Mouse (Mus musculus) kidney, postnatal 0 days (tissue): ENCODE data around the gene Acd. TPM values are rescaled to one million over a fixed set of nuclear protein-coding genes. Genes with fewer than 3 reads are reported as not detected.

Experiments used
- ATAC-seq: fragments of 200-750 bp; cut with Nextera tagmentation; replicated peaks from 2 replicates; pipeline ENCODE4 v1.8.0; 2017; ENCODE audit warnings: low read depth, moderate number of reproducible peaks, moderate TSS enrichment, moderate library complexity; ENCODE audit not compliant: low FRiP score
- DNase-seq: peaks from one replicate; pipeline ENCODE4 v3.0.0-alpha.2; 2016; ENCODE audit warnings: low spot score
- H3K27ac ChIP-seq: fragments of 300-500 bp; sonication (generic); 2 replicates; pipeline ENCODE4 v1.5.1; 2014; ENCODE audit warnings: mild to moderate bottlenecking
- H3K27me3 ChIP-seq: fragments of 300-500 bp; sonication (generic); 2 replicates; pipeline ENCODE4 v1.6.1; 2014; ENCODE audit warnings: low read length, mixed read lengths; ENCODE audit not compliant: insufficient read depth
- H3K36me3 ChIP-seq: fragments of 300-500 bp; sonication (generic); 2 replicates; pipeline ENCODE4 v1.6.1; 2014; ENCODE audit warnings: low read length, mixed read lengths; ENCODE audit not compliant: insufficient read depth
- H3K4me1 ChIP-seq: fragments of 300-500 bp; sonication (generic); replicated peaks from 2 replicates; pipeline ENCODE4 v1.6.1; 2014; ENCODE audit warnings: antibody characterized with exemption, low read length, mixed read lengths; ENCODE audit not compliant: insufficient read depth
- H3K4me2 ChIP-seq: fragments of 300-500 bp; sonication (generic); 2 replicates; pipeline ENCODE4 v1.6.1; 2014; ENCODE audit warnings: mild to moderate bottlenecking, low read length, moderate library complexity, mixed read lengths
- H3K4me3 ChIP-seq: fragments of 300-500 bp; sonication (generic); replicated peaks from 2 replicates; pipeline ENCODE4 v1.5.1; 2014; ENCODE audit warnings: low read depth, low read length
- H3K9ac ChIP-seq: fragments of 300-500 bp; sonication (generic); 2 replicates; pipeline ENCODE4 v1.6.1; 2014; ENCODE audit warnings: low read depth, low read length
- H3K9me3 ChIP-seq: fragments of 300-500 bp; sonication (generic); replicated peaks from 2 replicates; pipeline ENCODE4 v1.6.1; 2016; ENCODE audit warnings: low read length, inconsistent platforms, mixed read lengths
- CTCF ChIP-seq: IDR thresholded peaks from 2 replicates; pipeline ENCODE4 v1.5.1; 2016; ENCODE audit warnings: antibody characterized with exemption, low read depth, mild to moderate bottlenecking, moderate library complexity
- WGBS: fragments of 180-500 bp; shearing (Covaris S2); extraction: QIAGEN DNeasy Blood & Tissue Kit; methylation state at CpG from one replicate; pipeline ENCODE4 v1.1.7; 2014; 5-methylcytosine and 5-hydroxymethylcytosine counted together
- polyA plus RNA-seq: library from polyadenylated mRNA; unstranded; fragments of >200 nt; fragmentation: Nextera tagmentation; extraction: Ambion mirVana; gene quantifications from 2 replicates; pipeline ENCODE4 v1.2.1, GENCODE M21; 2015

Gene Acd
- 51.2 and 53.4 TPM in 2 replicates for polyA plus RNA-seq

GRCm38 (mm10) chr8:105700966-105701824 lies at the start of gene Acd, which contains the start of gene Pard6a:
Gene Acd, minus strand, starts transcription at chr8:105701102.
Gene Pard6a, plus strand, starts transcription at chr8:105701148.
- peak; percentile 23; the same call in 1 of the 2 replicates for TF ChIP-seq CTCF
- H3K9ac ChIP-seq: peak within 1 kb of the TSS; percentile 50
- H3K27me3 ChIP-seq: no peaks in the 10 kb centered on the region
- under 1% methylated on average over 57 of the region's 60 CpGs for WGBS
- H3K4me2 ChIP-seq: peak within 1 kb of the TSS; percentile 92
- peak within 1 kb of the TSS; percentile 86 for H3K27ac ChIP-seq
- H3K4me1 ChIP-seq: peaks cover 12% of the 10 kb centered on the region; the same call in 1 of the 2 replicates
- H3K9me3 ChIP-seq: no peaks in the 10 kb centered on the region
- ATAC-seq: peak; percentile 68
- peaks cover 6% of the 10 kb centered on the region; the same call in 1 of the 2 replicates for H3K36me3 ChIP-seq
- H3K4me3 ChIP-seq: peak within 1 kb of the TSS; percentile 51
- peak; percentile 97 for DNase-seq

- Histone ChIP-seq H3K9me3 (no peaks in the 10 kb centered on the region), H3K27ac (peak overlapping the region; percentile 55), H3K4me2 (peak overlapping the region; percentile 4; the same call in 1 of the 2 replicates), H3K36me3 (no peaks in the 10 kb centered on the region), H3K4me1 (peaks cover 16% of the 10 kb centered on the region), H3K27me3 (no peaks in the 10 kb centered on the region), H3K4me3 (no peak overlapping the region), H3K9ac (no peak overlapping the region)
- TF ChIP-seq CTCF: no peak
- DNase-seq: peak; percentile 76
- WGBS: 4% methylated on average over 11 of the region's 11 CpGs
- ATAC-seq: 0 out of 2 replicates have a peak, but pooled peaks have one; percentile 46
Observed at GRCm38 (mm10) chr8:105750606-105751005, 49.7 kb upstream of the Acd start.

GRCm38 (mm10) chr8:105743301-105743700 lies 42.4 kb upstream of the Acd start:
- no peak for ATAC-seq
- 61% methylated on average over 4 of the region's 4 CpGs for WGBS

GRCm38 (mm10) chr8:105739216-105739615 lies 38.3 kb upstream of the Acd start:
- Histone ChIP-seq H3K4me3 (no peak overlapping the region), H3K4me2 (no peak overlapping the region), H3K9me3 (no peaks in the 10 kb centered on the region), H3K9ac (no peak overlapping the region), H3K36me3 (no peaks in the 10 kb centered on the region), H3K27ac (no peak overlapping the region), H3K27me3 (no peaks in the 10 kb centered on the region), H3K4me1 (0 out of 2 replicates have a peak, but pooled peaks cover 4% of the 10 kb centered on the region)
- no peak for ATAC-seq
- no peak for TF ChIP-seq CTCF
- no peak for DNase-seq
- 77% methylated on average over 5 of the region's 5 CpGs for WGBS

More at GRCm38 (mm10) chr8:105743301-105743700, 42.4 kb upstream of the Acd start:
- Histone ChIP-seq H3K27ac (0 out of 2 replicates have a peak overlapping the region, but pooled peaks have one; percentile 31), H3K4me2 (no peak overlapping the region), H3K4me3 (no peak overlapping the region), H3K4me1 (0 out of 2 replicates have a peak, but pooled peaks cover 6% of the 10 kb centered on the region), H3K36me3 (no peaks in the 10 kb centered on the region), H3K9me3 (no peaks in the 10 kb centered on the region), H3K27me3 (no peaks in the 10 kb centered on the region), H3K9ac (0 out of 2 replicates have a peak overlapping the region, but pooled peaks have one; percentile 4)
- TF ChIP-seq CTCF: no peak
- DNase-seq: peak; percentile 73

- no peak overlapping the region for H3K4me3 ChIP-seq
- no peak overlapping the region for H3K27ac ChIP-seq
- no peak for DNase-seq
Observed at GRCm38 (mm10) chr8:105732186-105732585, 31.3 kb upstream of the Acd start.

GRCm38 (mm10) chr8:105727397-105728124 lies 26.7 kb upstream of the Acd start:
- no peak for TF ChIP-seq CTCF
- no peaks in the 10 kb centered on the region for H3K9me3 ChIP-seq
- DNase-seq (peak; percentile 57), ATAC-seq (peak; percentile 49; the same call in 1 of the 2 replicates)
- 73% methylated on average over 18 of the region's 18 CpGs for WGBS
- no peak overlapping the region for H3K9ac ChIP-seq
- H3K4me1 ChIP-seq: 0 out of 2 replicates have a peak, but pooled peaks cover 4% of the 10 kb centered on the region
- peak overlapping the region; percentile 50 for H3K27ac ChIP-seq
- H3K36me3 ChIP-seq: peaks cover 8% of the 10 kb centered on the region; the same call in 1 of the 2 replicates
- H3K4me2 ChIP-seq: no peak overlapping the region
- H3K4me3 ChIP-seq: no peak overlapping the region
- H3K27me3 ChIP-seq: no peaks in the 10 kb centered on the region

More at GRCm38 (mm10) chr8:105732186-105732585, 31.3 kb upstream of the Acd start:
- H3K9ac ChIP-seq: no peak overlapping the region
- WGBS: 56% methylated on average over 5 of the region's 5 CpGs
- H3K4me2 ChIP-seq: no peak overlapping the region
- no peak for TF ChIP-seq CTCF
- no peaks in the 10 kb centered on the region for H3K4me1 ChIP-seq
- ATAC-seq: no peak
- no peaks in the 10 kb centered on the region for H3K36me3 ChIP-seq
- no peaks in the 10 kb centered on the region for H3K9me3 ChIP-seq
- H3K27me3 ChIP-seq: no peaks in the 10 kb centered on the region
